Mouse (Mus musculus) bone marrow macrophage, adult 2 months (primary cell): ENCODE measurements around the gene Chaf1a. TPM values are rescaled to one million over a fixed set of nuclear protein-coding genes. Genes with fewer than 3 reads are reported as not detected.

Experiments used
- H3K27ac ChIP-seq: 2 replicates; pipeline ENCODE4 v1.5.1; 2012; ENCODE audit warnings: low read depth, low read length; ENCODE audit not compliant: insufficient read depth
- H3K4me1 ChIP-seq: 2 replicates; pipeline ENCODE4 v1.6.1; 2012; ENCODE audit warnings: low read length; ENCODE audit not compliant: control insufficient read depth, insufficient read depth
- H3K4me3 ChIP-seq: 2 replicates; pipeline ENCODE4 v1.5.1; 2012; ENCODE audit warnings: mild to moderate bottlenecking, low read length, moderate library complexity; ENCODE audit not compliant: insufficient read depth
- CTCF ChIP-seq: IDR thresholded peaks from 2 replicates; pipeline ENCODE4 v1.5.1; 2012; ENCODE audit warnings: low read depth, mild to moderate bottlenecking, low read length, moderate library complexity
- POLR2A ChIP-seq: IDR thresholded peaks from 2 replicates; pipeline ENCODE4 v1.6.1; 2012; ENCODE audit warnings: mild to moderate bottlenecking, low read depth, low read length, borderline replicate concordance
- polyA plus RNA-seq: library from polyadenylated mRNA; stranded (reverse); fragments of >200 nt; gene quantifications from 2 replicates; pipeline ENCODE4 v1.2.4, GENCODE M21; 2012; ENCODE audit not compliant: missing spikeins, insufficient read depth, insufficient read length

Gene Chaf1a
- polyA plus RNA-seq, 1 experiment: 14.1 TPM

GRCm38 (mm10) chr17:56009088-56009961, 30.9 kb upstream of the Chaf1a start:
- Histone ChIP-seq H3K4me1 (peaks cover 7% of the 10 kb centered on the region), H3K27ac (peak overlapping the region; percentile 63), H3K4me3 (peak overlapping the region; percentile 76)
- TF ChIP-seq CTCF (no peak), POLR2A (peak; percentile 76)

DNA sequence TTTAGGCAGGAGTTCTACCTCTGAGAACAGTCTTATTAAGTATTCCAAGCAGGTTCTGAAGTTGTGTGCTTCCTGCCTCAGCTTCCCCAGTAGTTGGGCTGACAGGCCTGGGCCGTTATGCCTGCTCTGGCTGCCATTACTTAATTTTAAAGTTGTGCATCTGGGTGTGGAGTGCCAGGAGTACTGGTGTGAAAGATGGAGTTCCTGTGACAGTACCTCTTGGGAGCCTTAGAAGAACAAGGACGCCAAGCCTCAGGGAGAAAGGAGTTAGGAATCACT, 30.3 kb upstream of the Chaf1a start:
- H3K4me3 ChIP-seq: peak overlapping the region; percentile 76
- H3K27ac ChIP-seq: peak overlapping the region; percentile 42; the same call in 1 of the 2 replicates
- TF ChIP-seq CTCF: no peak
- no peak for TF ChIP-seq POLR2A
- peaks cover 7% of the 10 kb centered on the region for H3K4me1 ChIP-seq

GRCm38 (mm10) chr17:56010255-56010654, 30.0 kb upstream of the Chaf1a start:
- Histone ChIP-seq H3K4me1 (peaks cover 7% of the 10 kb centered on the region), H3K4me3 (peak overlapping the region; percentile 76), H3K27ac (no peak overlapping the region)
- TF ChIP-seq POLR2A (no peak), CTCF (no peak)

DNA sequence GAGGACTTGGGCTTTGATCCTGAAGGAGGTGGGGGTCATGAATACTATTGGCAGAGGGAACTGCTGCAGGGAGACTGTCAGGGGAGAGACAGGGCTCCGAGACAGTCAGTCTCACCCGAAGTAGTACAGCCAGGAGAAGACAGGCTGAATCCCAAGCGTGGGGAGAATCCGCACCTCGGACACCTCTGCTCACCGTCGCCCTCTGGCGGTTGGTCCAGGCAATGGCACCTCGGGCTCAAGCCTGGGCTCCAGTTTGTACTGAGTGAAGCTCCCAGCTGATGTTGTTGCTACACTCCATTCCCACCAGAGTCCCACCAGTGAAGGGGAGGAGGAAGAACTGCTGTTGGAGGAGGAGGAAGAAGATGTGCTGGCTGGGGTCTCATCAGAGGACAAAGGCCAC, 29.6 kb upstream of the Chaf1a start:
- Histone ChIP-seq H3K4me3 (peak overlapping the region; percentile 76), H3K27ac (no peak overlapping the region), H3K4me1 (peaks cover 7% of the 10 kb centered on the region)
- TF ChIP-seq CTCF (peak; percentile 91), POLR2A (no peak)

DNA sequence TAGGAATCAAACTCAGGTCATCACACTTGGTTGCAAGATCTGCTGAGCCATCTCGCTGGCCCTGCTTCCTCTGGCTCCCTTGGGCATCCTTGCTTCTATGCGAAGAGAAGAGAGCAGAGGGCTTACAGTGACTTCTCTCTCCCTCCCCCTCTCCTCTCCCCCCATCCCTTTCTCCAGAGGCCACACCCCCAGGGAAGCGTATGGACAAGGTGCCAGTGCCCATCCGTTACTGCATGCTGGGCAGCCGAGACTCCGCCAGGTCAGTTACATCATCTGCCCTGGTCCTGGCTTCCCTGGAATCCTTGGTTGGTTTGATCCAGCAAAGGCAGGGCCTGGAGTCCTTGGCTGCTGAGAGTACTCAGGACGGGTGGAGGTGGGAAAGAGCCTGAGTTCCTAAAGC, 28.8 kb upstream of the Chaf1a start:
- H3K4me1 ChIP-seq: peaks cover 7% of the 10 kb centered on the region
- TF ChIP-seq POLR2A: no peak
- no peak for TF ChIP-seq CTCF
- H3K4me3 ChIP-seq: no peak overlapping the region
- no peak overlapping the region for H3K27ac ChIP-seq

- peaks cover 2% of the 10 kb centered on the region for H3K4me1 ChIP-seq
- TF ChIP-seq CTCF (no peak), POLR2A (no peak)
- no peak overlapping the region for H3K4me3 ChIP-seq
- H3K27ac ChIP-seq: no peak overlapping the region
Measured at GRCm38 (mm10) chr17:56015293-56015692, 24.9 kb upstream of the Chaf1a start.

DNA sequence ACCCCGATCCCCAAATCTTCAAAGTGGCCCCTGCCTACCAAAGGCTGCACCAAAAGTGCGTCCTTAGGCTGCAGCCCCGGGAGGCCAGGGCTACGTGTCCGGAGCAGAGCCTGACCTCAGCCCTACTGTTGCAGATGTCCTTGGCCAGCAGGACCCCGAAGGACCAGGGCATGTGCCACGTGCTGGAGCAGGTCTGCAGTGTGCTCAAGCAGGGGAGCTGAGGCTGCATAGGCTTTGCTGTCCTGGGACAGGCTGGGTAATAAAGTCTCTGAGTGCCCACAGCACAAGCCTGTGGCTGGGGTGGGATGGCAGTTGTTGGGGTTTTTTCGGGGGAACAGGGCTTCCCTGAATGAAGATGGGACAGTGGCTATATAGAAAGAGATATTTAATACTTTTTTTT, 23.9 kb upstream of the Chaf1a start:
- TF ChIP-seq CTCF (no peak), POLR2A (no peak)
- H3K4me1 ChIP-seq: peaks cover 6% of the 10 kb centered on the region
- no peak overlapping the region for H3K27ac ChIP-seq

DNA sequence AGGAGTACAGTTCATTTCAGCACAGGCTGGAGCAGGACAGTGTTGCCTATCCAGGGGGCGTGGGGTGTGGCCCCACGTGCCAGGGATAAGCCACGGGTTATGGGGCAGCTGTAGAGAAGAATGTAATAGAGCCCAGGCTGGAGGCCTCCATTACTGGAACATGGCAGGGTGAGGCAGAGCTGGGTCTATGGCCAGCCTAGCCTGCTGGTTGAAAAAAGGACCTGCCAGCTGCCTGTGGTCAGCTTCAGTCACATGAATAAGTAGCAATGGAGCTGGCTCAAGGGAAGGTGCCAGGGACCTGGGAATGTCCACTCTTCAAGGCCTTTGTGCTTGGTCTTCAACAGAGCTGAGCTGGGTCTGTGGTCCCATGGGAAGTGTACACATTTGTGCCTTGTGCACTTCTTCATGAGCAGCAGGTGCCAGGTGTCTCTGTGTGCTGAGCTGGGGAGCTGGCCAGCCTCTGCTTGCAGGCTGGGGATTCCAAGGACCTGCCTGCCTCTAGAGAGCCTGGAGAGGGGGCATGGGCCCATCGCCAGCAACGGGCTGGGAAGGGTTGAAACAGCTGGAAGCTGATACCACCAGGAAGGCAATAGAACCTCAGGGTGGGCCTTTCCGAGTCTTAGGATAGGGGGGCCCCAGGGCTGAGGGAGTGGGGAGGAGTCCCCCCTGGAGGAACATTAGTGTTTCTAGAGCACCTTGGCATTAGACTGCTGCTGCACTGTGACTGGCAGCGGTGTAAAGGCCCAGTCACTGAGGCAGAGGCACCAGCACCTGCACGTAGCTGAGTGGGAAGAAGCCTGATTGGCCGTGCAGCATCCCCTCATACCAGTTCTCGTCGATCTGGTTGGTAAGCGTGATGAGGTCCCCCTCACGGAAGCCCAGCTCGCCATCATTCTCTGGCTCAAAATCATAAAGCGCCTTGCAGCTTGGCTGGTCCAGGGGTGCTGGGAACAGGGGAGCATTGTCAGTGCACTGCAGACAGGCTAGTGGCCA, 23.1 kb upstream of the Chaf1a start:
- peaks cover 13% of the 10 kb centered on the region for H3K4me1 ChIP-seq
- TF ChIP-seq CTCF (no peak), POLR2A (no peak)
- H3K27ac ChIP-seq: no peak overlapping the region
- H3K4me3 ChIP-seq: no peak overlapping the region

More for the DNA sequence above, 23.9 kb upstream of the Chaf1a start:
- H3K4me3 ChIP-seq: no peak overlapping the region

GRCm38 (mm10) chr17:56017848-56018247, 22.4 kb upstream of the Chaf1a start:
- no peak for TF ChIP-seq POLR2A
- no peak for TF ChIP-seq CTCF
- Histone ChIP-seq H3K4me3 (no peak overlapping the region), H3K4me1 (peaks cover 20% of the 10 kb centered on the region), H3K27ac (no peak overlapping the region)
